Mouse (Mus musculus) liver, embryonic 14.5 days (tissue): ENCODE data around the gene Pafah1b3.

Experiments
- CTCF ChIP-seq: IDR thresholded peaks from 2 replicates; pipeline ENCODE4 v1.5.1; 2016; ENCODE audit warnings: antibody characterized with exemption, low read depth, control low read depth
- EP300 ChIP-seq: IDR thresholded peaks from 2 replicates; pipeline ENCODE4 v1.6.1; 2016; ENCODE audit warnings: antibody characterized with exemption, low read depth

- TF ChIP-seq CTCF: no peak
- no peak for TF ChIP-seq EP300
Observed at GRCm38 (mm10) chr7:25290463-25290862, 7.3 kb downstream of the Pafah1b3 start.
